Mouse (Mus musculus) liver, adult 2 months (tissue): ENCODE measurements at regions not wholly inside any gene's neighbourhood (a gene's known extent, or its start where the extent isn't known, plus 50 kb on each side); places are given as distances from the start of the nearest gene placed in this dataset.

ENCODE experiments used
- CTCF ChIP-seq: fragments of 200-500 bp; IDR thresholded peaks from 2 replicates; pipeline ENCODE4 v1.5.1; 2011; ENCODE audit warnings: low read depth, low read length, control low read depth
- POLR2A ChIP-seq: fragments of 200-500 bp; IDR thresholded peaks from 2 replicates; pipeline ENCODE4 v1.6.1; 2011; ENCODE audit warnings: low read length, control low read depth; ENCODE audit not compliant: insufficient read depth; ENCODE audit errors: extremely low read depth

DNA sequence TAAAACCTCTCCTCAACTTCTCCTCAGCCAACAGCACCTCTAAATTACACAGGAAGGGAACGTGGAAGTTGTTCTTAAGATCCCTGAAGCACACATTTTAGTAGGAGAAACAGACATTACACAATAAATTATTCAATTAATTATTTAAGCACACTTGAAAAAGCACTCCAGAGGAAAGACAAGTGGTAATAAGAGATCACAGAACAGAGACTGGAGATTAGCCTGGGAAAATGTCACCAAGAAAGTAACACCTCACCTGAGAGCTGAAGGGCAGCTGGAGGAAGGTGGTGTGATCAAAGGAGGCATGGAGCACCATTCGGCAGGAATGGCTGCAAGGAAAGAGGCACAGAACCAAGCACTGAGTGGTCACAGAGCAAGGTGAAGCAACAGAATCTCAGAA lies 1053.8 kb downstream of the Olfm4 start:
- TF ChIP-seq CTCF, result no peak
- no peak for TF ChIP-seq POLR2A
